Mouse (Mus musculus): Measurements from ENCODE around the gene Eif2d. TPM values are rescaled to one million over a fixed set of nuclear protein-coding genes. Genes with fewer than 3 reads are reported as not detected.

Gene Eif2d
- polyA plus RNA-seq, 1 experiment from 2014 or later: 55.7 TPM

- H3K9ac ChIP-seq (ENCODE audit: low read length): no peak overlapping the region
- 89% methylated on average over 1 of the region's 1 CpGs for WGBS
- no peak overlapping the region for H3K4me3 ChIP-seq (ENCODE audit: low read depth, low read length)
- DNase-seq (ENCODE audit: low spot score, missing footprints) (no peak), ATAC-seq (ENCODE audit: low FRiP score) (no peak)
- H3K9me3 ChIP-seq (ENCODE audit: control insufficient read depth, low read length): no peaks in the 10 kb centered on the region
- no peaks in the 10 kb centered on the region for H3K36me3 ChIP-seq (ENCODE audit: control insufficient read depth, insufficient read depth, low read length)
- no peak overlapping the region for H3K27ac ChIP-seq (ENCODE audit: low read depth, low read length)
- no peaks in the 10 kb centered on the region for H3K4me1 ChIP-seq (ENCODE audit: control insufficient read depth, insufficient read depth, low read length)
- H3K27me3 ChIP-seq (ENCODE audit: control insufficient read depth, insufficient read depth, low read length): no peaks in the 10 kb centered on the region
- H3K4me2 ChIP-seq: no peak overlapping the region
Observed at GRCm38 (mm10) chr1:131211655-131212054, 58.7 kb downstream of the Eif2d start.

DNA sequence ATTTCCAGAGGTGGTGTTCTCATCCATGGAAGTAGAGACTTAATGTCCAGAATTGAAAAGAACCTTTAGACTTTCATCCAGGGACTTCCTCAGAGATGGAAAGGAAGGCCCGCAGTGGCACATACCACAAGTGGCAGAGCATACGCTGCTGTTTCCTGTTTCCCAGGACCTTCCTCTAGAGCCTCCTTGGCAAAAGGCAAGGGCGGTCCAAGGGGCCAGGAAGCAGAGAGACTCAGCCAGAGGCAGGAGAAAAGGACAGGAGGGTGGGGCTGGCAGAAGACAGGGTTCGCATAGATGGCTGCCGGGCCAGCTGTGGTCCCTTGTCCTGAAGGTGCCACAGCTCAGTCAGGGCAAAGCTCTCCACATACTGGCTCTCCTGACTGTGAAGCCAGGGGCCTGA, 60.0 kb downstream of the Eif2d start:
- ATAC-seq (ENCODE audit: low FRiP score) (no peak), DNase-seq (ENCODE audit: low spot score, missing footprints) (peak; percentile 59)
- Histone ChIP-seq H3K4me3 (ENCODE audit: low read depth, low read length) (no peak overlapping the region), H3K27ac (ENCODE audit: low read depth, low read length) (no peak overlapping the region), H3K4me2 (no peak overlapping the region), H3K9ac (ENCODE audit: low read length) (no peak overlapping the region), H3K36me3 (ENCODE audit: control insufficient read depth, insufficient read depth, low read length) (no peaks in the 10 kb centered on the region), H3K9me3 (ENCODE audit: control insufficient read depth, low read length) (no peaks in the 10 kb centered on the region), H3K4me1 (ENCODE audit: control insufficient read depth, insufficient read depth, low read length) (no peaks in the 10 kb centered on the region), H3K27me3 (ENCODE audit: control insufficient read depth, insufficient read depth, low read length) (no peaks in the 10 kb centered on the region)
- WGBS: 80% methylated on average over 5 of the region's 5 CpGs

DNA sequence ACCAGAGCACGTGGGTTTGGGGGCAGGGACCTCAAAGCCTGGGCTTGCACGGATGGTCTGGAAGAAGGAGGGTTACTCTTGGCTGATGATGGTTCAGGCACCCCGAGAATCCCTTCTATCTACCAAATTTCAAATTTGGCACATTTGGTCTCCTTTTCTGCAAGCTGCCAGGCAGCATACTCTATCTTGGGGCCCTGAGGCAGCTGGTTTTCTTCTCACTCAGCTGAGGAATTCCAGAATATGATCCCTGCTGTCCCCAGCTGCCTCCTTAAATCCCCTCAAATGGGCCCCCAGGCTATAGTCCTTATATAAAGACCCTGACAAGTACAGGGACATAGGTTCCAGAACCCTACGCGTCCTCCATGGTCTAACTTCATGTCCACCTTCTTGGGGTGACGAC, 60.4 kb downstream of the Eif2d start:
- no peak overlapping the region for H3K4me3 ChIP-seq (ENCODE audit: low read depth, low read length)
- H3K9ac ChIP-seq (ENCODE audit: low read length): no peak overlapping the region
- H3K4me2 ChIP-seq: no peak overlapping the region
- H3K27ac ChIP-seq (ENCODE audit: low read depth, low read length): no peak overlapping the region
- 85% methylated on average over 6 of the region's 6 CpGs for WGBS
- no peaks in the 10 kb centered on the region for H3K36me3 ChIP-seq (ENCODE audit: control insufficient read depth, insufficient read depth, low read length)
- no peaks in the 10 kb centered on the region for H3K27me3 ChIP-seq (ENCODE audit: control insufficient read depth, insufficient read depth, low read length)
- H3K9me3 ChIP-seq (ENCODE audit: control insufficient read depth, low read length): no peaks in the 10 kb centered on the region
- no peaks in the 10 kb centered on the region for H3K4me1 ChIP-seq (ENCODE audit: control insufficient read depth, insufficient read depth, low read length)
- no peak for ATAC-seq (ENCODE audit: low FRiP score)
- no peak for DNase-seq (ENCODE audit: low spot score, missing footprints)

DNA sequence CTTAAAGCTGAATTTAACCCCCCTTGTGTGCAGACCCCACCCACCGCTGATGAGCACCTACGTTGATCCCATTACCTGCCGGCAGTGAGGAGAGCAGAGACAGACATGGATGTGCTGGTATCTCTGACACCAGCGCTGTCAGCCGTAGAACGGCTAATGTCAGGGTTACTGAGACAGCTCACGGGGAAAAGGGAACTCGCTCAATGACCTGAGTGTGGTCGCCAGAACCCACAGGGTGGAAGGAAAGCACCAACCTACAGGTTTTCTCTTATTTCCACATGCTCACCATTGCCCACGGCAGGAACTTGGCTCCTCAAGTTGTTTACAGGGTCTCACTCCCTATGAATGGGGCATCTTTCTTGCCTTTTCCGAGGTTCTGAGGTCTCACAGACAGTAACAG, 66.0 kb downstream of the Eif2d start:
- 92% methylated on average over 11 of the region's 11 CpGs for WGBS

GRCm38 (mm10) chr1:131221822-131222590, 69.0 kb downstream of the Eif2d start:
- no peak for ATAC-seq (ENCODE audit: low FRiP score)
- no peaks in the 10 kb centered on the region for H3K4me1 ChIP-seq (ENCODE audit: control insufficient read depth, insufficient read depth, low read length)
- H3K36me3 ChIP-seq (ENCODE audit: control insufficient read depth, insufficient read depth, low read length): no peaks in the 10 kb centered on the region
- no peak overlapping the region for H3K9ac ChIP-seq (ENCODE audit: low read length)
- WGBS: 86% methylated on average over 13 of the region's 13 CpGs
- no peak overlapping the region for H3K4me2 ChIP-seq
- H3K9me3 ChIP-seq (ENCODE audit: control insufficient read depth, low read length): no peaks in the 10 kb centered on the region
- H3K27ac ChIP-seq (ENCODE audit: low read depth, low read length): no peak overlapping the region
- peak; percentile 31 for DNase-seq (ENCODE audit: low spot score, missing footprints)
- no peaks in the 10 kb centered on the region for H3K27me3 ChIP-seq (ENCODE audit: control insufficient read depth, insufficient read depth, low read length)
- H3K4me3 ChIP-seq (ENCODE audit: low read depth, low read length): no peak overlapping the region

More for the DNA sequence above, 66.0 kb downstream of the Eif2d start:
- Histone ChIP-seq H3K9me3 (ENCODE audit: control insufficient read depth, low read length) (no peaks in the 10 kb centered on the region), H3K27me3 (ENCODE audit: control insufficient read depth, insufficient read depth, low read length) (no peaks in the 10 kb centered on the region), H3K36me3 (ENCODE audit: control insufficient read depth, insufficient read depth, low read length) (no peaks in the 10 kb centered on the region), H3K4me2 (no peak overlapping the region), H3K9ac (ENCODE audit: low read length) (no peak overlapping the region), H3K4me1 (ENCODE audit: control insufficient read depth, insufficient read depth, low read length) (no peaks in the 10 kb centered on the region), H3K27ac (ENCODE audit: low read depth, low read length) (no peak overlapping the region), H3K4me3 (ENCODE audit: low read depth, low read length) (no peak overlapping the region)
- no peak for ATAC-seq (ENCODE audit: low FRiP score)
- DNase-seq (ENCODE audit: low spot score, missing footprints): peak; percentile 23

DNA sequence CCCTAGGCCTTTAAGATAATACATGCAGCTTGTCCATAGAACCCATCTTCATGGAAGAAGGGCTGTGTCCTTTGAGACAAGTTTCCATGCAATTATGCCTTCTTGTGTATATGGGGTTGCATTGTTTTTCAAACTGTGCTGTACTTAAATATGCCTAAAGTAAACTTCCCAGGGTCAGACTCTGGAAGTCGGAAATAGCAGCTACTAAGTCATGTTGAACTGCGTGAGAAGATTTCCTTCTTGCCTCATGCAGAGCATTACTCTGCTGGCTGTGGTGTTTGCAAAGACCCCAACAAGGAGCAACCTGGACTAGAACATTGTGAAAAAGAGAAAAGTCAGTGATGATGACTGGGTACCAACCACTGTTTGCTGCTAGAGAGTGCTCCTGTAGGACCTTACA, 70.4 kb downstream of the Eif2d start:
- no peaks in the 10 kb centered on the region for H3K27me3 ChIP-seq (ENCODE audit: control insufficient read depth, insufficient read depth, low read length)
- ATAC-seq (ENCODE audit: low FRiP score) (no peak), DNase-seq (ENCODE audit: low spot score, missing footprints) (peak; percentile 33)
- H3K36me3 ChIP-seq (ENCODE audit: control insufficient read depth, insufficient read depth, low read length): no peaks in the 10 kb centered on the region
- H3K4me2 ChIP-seq: no peak overlapping the region
- no peaks in the 10 kb centered on the region for H3K9me3 ChIP-seq (ENCODE audit: control insufficient read depth, low read length)
- H3K4me3 ChIP-seq (ENCODE audit: low read depth, low read length): no peak overlapping the region
- WGBS: 89% methylated on average over 2 of the region's 2 CpGs
- no peaks in the 10 kb centered on the region for H3K4me1 ChIP-seq (ENCODE audit: control insufficient read depth, insufficient read depth, low read length)
- H3K27ac ChIP-seq (ENCODE audit: low read depth, low read length): no peak overlapping the region
- no peak overlapping the region for H3K9ac ChIP-seq (ENCODE audit: low read length)

GRCm38 (mm10) chr1:131224848-131225471, 72.0 kb downstream of the Eif2d start:
- Histone ChIP-seq H3K9ac (ENCODE audit: low read length) (no peak overlapping the region), H3K9me3 (ENCODE audit: control insufficient read depth, low read length) (no peaks in the 10 kb centered on the region), H3K36me3 (ENCODE audit: control insufficient read depth, insufficient read depth, low read length) (no peaks in the 10 kb centered on the region), H3K4me1 (ENCODE audit: control insufficient read depth, insufficient read depth, low read length) (no peaks in the 10 kb centered on the region), H3K27ac (ENCODE audit: low read depth, low read length) (no peak overlapping the region), H3K27me3 (ENCODE audit: control insufficient read depth, insufficient read depth, low read length) (no peaks in the 10 kb centered on the region), H3K4me3 (ENCODE audit: low read depth, low read length) (no peak overlapping the region), H3K4me2 (no peak overlapping the region)
- DNase-seq (ENCODE audit: low spot score, missing footprints): peak; percentile 82
- WGBS: 53% methylated on average over 12 of the region's 12 CpGs
- 0 out of 2 replicates have a peak, but pooled peaks have one; percentile 54 for ATAC-seq (ENCODE audit: low FRiP score)

DNA sequence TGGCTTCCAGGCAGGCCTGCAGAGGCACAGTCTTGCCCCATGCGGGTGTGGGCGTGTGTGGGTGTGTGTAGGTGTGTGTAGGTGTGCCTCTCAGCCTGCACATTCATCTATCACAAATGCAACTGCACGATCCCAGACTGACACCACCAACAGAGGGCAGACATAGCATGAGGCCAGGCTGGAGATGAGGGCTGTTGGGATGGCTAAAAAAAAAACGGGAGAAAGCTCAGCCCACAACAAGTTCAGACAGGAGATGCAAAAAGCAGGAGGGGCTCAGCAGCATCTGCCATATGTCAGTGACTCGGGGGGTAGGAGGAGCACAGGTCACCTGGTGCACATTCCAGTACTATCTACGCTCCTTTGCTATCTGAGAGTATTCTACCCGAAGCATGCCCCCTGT, 75.2 kb downstream of the Eif2d start:
- 75% methylated on average over 7 of the region's 7 CpGs for WGBS

DNA sequence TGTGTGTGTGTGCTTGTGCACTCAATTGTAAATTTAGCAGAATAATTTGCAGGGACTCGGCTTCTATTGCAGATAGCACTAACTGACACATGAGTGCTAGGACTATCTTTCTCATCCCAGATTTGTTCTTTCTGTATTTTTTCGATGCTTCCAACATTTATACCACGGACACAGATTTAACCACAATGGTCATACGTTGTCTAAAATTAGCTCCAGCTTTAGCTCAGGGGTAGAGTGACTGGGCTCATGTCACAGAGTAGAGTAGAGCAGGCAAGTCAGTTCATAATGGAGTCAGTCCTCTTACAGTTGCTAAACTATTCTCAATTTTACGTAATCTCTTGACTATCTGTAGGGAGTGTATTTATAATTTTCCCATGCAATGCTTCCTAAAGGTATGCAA, 75.7 kb downstream of the Eif2d start:
- WGBS: 85% methylated on average over 5 of the region's 5 CpGs
- Histone ChIP-seq H3K27ac (ENCODE audit: low read depth, low read length) (no peak overlapping the region), H3K4me3 (ENCODE audit: low read depth, low read length) (no peak overlapping the region), H3K9me3 (ENCODE audit: control insufficient read depth, low read length) (no peaks in the 10 kb centered on the region), H3K36me3 (ENCODE audit: control insufficient read depth, insufficient read depth, low read length) (no peaks in the 10 kb centered on the region), H3K4me1 (ENCODE audit: control insufficient read depth, insufficient read depth, low read length) (no peaks in the 10 kb centered on the region), H3K27me3 (ENCODE audit: control insufficient read depth, insufficient read depth, low read length) (no peaks in the 10 kb centered on the region), H3K4me2 (no peak overlapping the region), H3K9ac (ENCODE audit: low read length) (no peak overlapping the region)
- ATAC-seq (ENCODE audit: low FRiP score) (no peak), DNase-seq (ENCODE audit: low spot score, missing footprints) (peak; percentile 76)

More for the DNA sequence above, 75.2 kb downstream of the Eif2d start:
- H3K27me3 ChIP-seq (ENCODE audit: control insufficient read depth, insufficient read depth, low read length): no peaks in the 10 kb centered on the region
- H3K9me3 ChIP-seq (ENCODE audit: control insufficient read depth, low read length): no peaks in the 10 kb centered on the region
- no peak overlapping the region for H3K9ac ChIP-seq (ENCODE audit: low read length)
- ATAC-seq (ENCODE audit: low FRiP score): no peak
- no peaks in the 10 kb centered on the region for H3K4me1 ChIP-seq (ENCODE audit: control insufficient read depth, insufficient read depth, low read length)
- DNase-seq (ENCODE audit: low spot score, missing footprints): peak; percentile 2
- H3K36me3 ChIP-seq (ENCODE audit: control insufficient read depth, insufficient read depth, low read length): no peaks in the 10 kb centered on the region
- H3K4me2 ChIP-seq: no peak overlapping the region
- no peak overlapping the region for H3K4me3 ChIP-seq (ENCODE audit: low read depth, low read length)
- H3K27ac ChIP-seq (ENCODE audit: low read depth, low read length): no peak overlapping the region
